Mouse (Mus musculus) heart, adult 2 months (tissue): Measurements from ENCODE around the gene Bsn.

Source experiments
- CTCF ChIP-seq: fragments of 200-600 bp; IDR thresholded peaks from 2 replicates; pipeline ENCODE4 v1.8.1; 2022; ENCODE audit warnings: antibody characterized with exemption, mild to moderate bottlenecking, moderate library complexity
- POLR2A ChIP-seq: fragments of 200-500 bp; IDR thresholded peaks from 2 replicates; pipeline ENCODE4 v1.6.1; 2011; ENCODE audit warnings: mild to moderate bottlenecking, low read depth, low read length, control low read depth; ENCODE audit not compliant: insufficient read depth

DNA sequence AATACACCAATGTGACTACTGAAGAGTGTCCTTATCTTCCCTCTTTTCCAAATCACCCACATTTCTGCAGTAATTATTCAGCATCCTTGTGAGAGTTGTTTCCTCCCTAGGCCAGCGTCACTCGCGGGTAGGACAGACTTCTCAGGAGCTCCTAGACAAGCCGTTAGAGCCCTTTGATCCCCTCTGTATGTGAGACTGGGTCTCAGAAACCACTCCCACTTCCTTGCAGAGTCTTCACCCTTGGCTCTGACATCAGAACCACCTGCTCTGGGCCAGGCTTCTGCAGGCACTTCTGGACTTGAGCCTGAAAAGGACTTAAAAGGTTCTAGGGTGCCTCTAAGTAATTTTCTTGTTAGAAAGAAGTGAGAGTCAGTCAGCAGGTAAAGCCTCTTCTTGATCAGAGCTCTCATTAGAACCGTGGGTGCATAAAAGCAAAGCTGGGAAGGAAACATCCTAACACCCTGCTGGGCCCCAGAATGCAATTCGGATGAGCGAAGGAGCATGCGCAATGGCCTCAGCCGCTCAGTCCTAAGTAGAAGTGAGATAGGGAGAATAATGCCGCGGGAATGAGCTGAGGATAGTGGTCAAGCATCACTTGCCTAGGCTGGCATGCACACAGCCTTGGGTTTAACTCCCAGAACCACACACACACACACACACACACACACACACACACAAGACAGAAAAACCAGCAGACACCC lies 7.2 kb downstream of the Bsn start:
- no peak for TF ChIP-seq CTCF
- no peak for TF ChIP-seq POLR2A
